Mouse (Mus musculus): Measurements from ENCODE around the gene Mast2. TPM values are rescaled to one million over a fixed set of nuclear protein-coding genes. Genes with fewer than 3 reads are reported as not detected.

The Mast2 gene
- total and polyA plus RNA-seq, 3 experiments = 13.3 to 126 (median 46.4) TPM

GRCm38 (mm10) chr4:116317575-116317974, 146.4 kb downstream of the Mast2 start:
- no peaks in the 10 kb centered on the region for H3K4me1 ChIP-seq (ENCODE audit: control insufficient read depth in 1 of 2, insufficient read depth in 2 of 2, low read length in 2 of 2)
- no peaks in the 10 kb centered on the region for H3K27me3 ChIP-seq (ENCODE audit: control insufficient read depth in 1 of 2, insufficient read depth in 2 of 2, low read length in 2 of 2)
- TF ChIP-seq ZKSCAN1 (IDR thresholded peaks at IDR 0.05; ENCODE audit: low read depth, low read length) (no peak), E2F4 (IDR thresholded peaks at IDR 0.05; ENCODE audit: borderline replicate concordance, low read depth, low read length) (no peak), UBTF (IDR thresholded peaks at IDR 0.05; ENCODE audit: borderline replicate concordance, insufficient read depth, low read depth, low read length) (no peak), CHD1 (IDR thresholded peaks at IDR 0.05; ENCODE audit: low read depth, low read length) (no peak), USF2 (IDR thresholded peaks at IDR 0.05; ENCODE audit: borderline replicate concordance in 1 of 2, insufficient read depth in 1 of 2, low read depth in 1 of 2, low read length in 2 of 2) (no peak), KAT2A (conservative IDR thresholded peaks at IDR 0.05; ENCODE audit: low read depth, low read length) (no peak), HCFC1 (IDR thresholded peaks at IDR 0.05; ENCODE audit: low read depth, low read length) (no peak), SIN3A (IDR thresholded peaks at IDR 0.05; ENCODE audit: low read length) (no peak), ZNF384 (IDR thresholded peaks at IDR 0.05; ENCODE audit: low read depth, low read length) (no peak), TCF12 (IDR thresholded peaks at IDR 0.05; ENCODE audit: low read depth, low read length) (no peak), RCOR1 (IDR thresholded peaks at IDR 0.05; ENCODE audit: low read depth, low read length) (no peak), NRF1 (IDR thresholded peaks at IDR 0.05; ENCODE audit: insufficient read depth, low read depth, low read length, poor library complexity, severe bottlenecking) (no peak), TBP (IDR thresholded peaks at IDR 0.05; ENCODE audit: low read depth, low read length) (no peak), MYC (IDR thresholded peaks at IDR 0.05; ENCODE audit: low read depth, low read length) (no peak), BHLHE40 (IDR thresholded peaks at IDR 0.05; ENCODE audit: borderline replicate concordance, low read depth, low read length) (no peak), GABPA (IDR thresholded peaks at IDR 0.05; ENCODE audit: low read depth, low read length) (no peak), SMC3 (IDR thresholded peaks at IDR 0.05; ENCODE audit: low read depth, low read length) (no peak)
- peaks cover 0 to 2% of the 10 kb centered on the region in 2 experiments; a peak in 2 of 4 replicates for H3K36me3 ChIP-seq (ENCODE audit: control insufficient read depth in 1 of 2, insufficient read depth in 2 of 2, low read length in 2 of 2)
- H3K4me3 ChIP-seq (ENCODE audit: control insufficient read depth in 1 of 2, insufficient read depth in 1 of 2, low read depth in 2 of 2, low read length in 2 of 2) = no peak overlapping the region
- H3K79me2 ChIP-seq (ENCODE audit: control insufficient read depth, insufficient read depth, low read length, poor library complexity) = no peaks in the 10 kb centered on the region
- DNase-seq (ENCODE audit: low read depth, low spot score) = no peak
- H3K9me3 ChIP-seq (replicated peaks; ENCODE audit: insufficient read depth, low read length) = no peaks in the 10 kb centered on the region
- no peak overlapping the region for H3K9ac ChIP-seq (ENCODE audit: control insufficient read depth, low read depth, low read length, poor library complexity, severe bottlenecking)
- H3K27ac ChIP-seq (ENCODE audit: control insufficient read depth, low read depth, low read length) = no peak overlapping the region

GRCm38 (mm10) chr4:116304551-116304950, 159.4 kb downstream of the Mast2 start:
- H3K4me3 ChIP-seq (ENCODE audit: control insufficient read depth in 1 of 2, insufficient read depth in 1 of 2, low read depth in 2 of 2, low read length in 2 of 2) = no peak overlapping the region
- TF ChIP-seq TCF12 (IDR thresholded peaks at IDR 0.05; ENCODE audit: low read depth, low read length) (no peak), NELFE (IDR thresholded peaks at IDR 0.05; ENCODE audit: low read depth, low read length) (no peak), SMC3 (IDR thresholded peaks at IDR 0.05; ENCODE audit: low read depth, low read length) (no peak), USF1 (IDR thresholded peaks at IDR 0.05; ENCODE audit: low read depth, low read length) (no peak), RAD21 (IDR thresholded peaks at IDR 0.05; ENCODE audit: low read depth, low read length) (no peak)
- H3K27ac ChIP-seq (ENCODE audit: control insufficient read depth, low read depth, low read length) = no peak overlapping the region
- peaks cover 0 to 12% of the 10 kb centered on the region in 2 experiments; a peak in 2 of 4 replicates for H3K36me3 ChIP-seq (ENCODE audit: control insufficient read depth in 1 of 2, insufficient read depth in 2 of 2, low read length in 2 of 2)
- no peaks in the 10 kb centered on the region for H3K79me2 ChIP-seq (ENCODE audit: control insufficient read depth, insufficient read depth, low read length, poor library complexity)
- H3K4me1 ChIP-seq (ENCODE audit: control insufficient read depth in 1 of 2, insufficient read depth in 2 of 2, low read length in 2 of 2) = peaks cover 11 to 14% of the 10 kb centered on the region in 2 experiments
- H3K27me3 ChIP-seq (ENCODE audit: control insufficient read depth in 1 of 2, insufficient read depth in 2 of 2, low read length in 2 of 2) = no peaks in the 10 kb centered on the region
- no peaks in the 10 kb centered on the region for H3K9me3 ChIP-seq (replicated peaks; ENCODE audit: insufficient read depth, low read length)
- DNase-seq (ENCODE audit: low read depth, low spot score) = no peak
- no peak overlapping the region for H3K9ac ChIP-seq (ENCODE audit: control insufficient read depth, low read depth, low read length, poor library complexity, severe bottlenecking)

Measured in MEL (cell line).